Mouse (Mus musculus) adrenal gland, postnatal 25 days (tissue): ENCODE results near the gene Mat1a. TPM values are rescaled to one million over a fixed set of nuclear protein-coding genes. Genes with fewer than 3 reads are reported as not detected.

Source experiments
- DNase-seq: peaks from one replicate; pipeline ENCODE4 v3.0.0; 2021; ENCODE audit warnings: mixed read lengths
- long read RNA-seq: library from polyadenylated mRNA; stranded (forward); transcript quantifications from one replicate; pipeline ENCODE4 v2.0.0, GENCODE M21; 2021
- total RNA-seq: library from RNA; stranded (reverse); gene quantifications from 2 replicates; pipeline ENCODE4 v1.2.3, GENCODE M21; 2021

Mat1a gene
- 14.0 TPM in 1 of 2 replicates, not detected in the other for total RNA-seq
- long read RNA-seq, transcript Mat1a-203 (10 exons, 3,468 nt): minor isoform, 36 of 704 reads
- long read RNA-seq, transcript Mat1a-201 (9 exons, 3,208 nt): major isoform, 293 of 704 reads
- long read RNA-seq, partial matches to known transcripts: 307 of 704 reads
- long read RNA-seq, other reads (novel, unspliced or antisense): 68 of 704 reads

- no peak for DNase-seq
Observed at GRCm38 (mm10) chr14:41104853-41105444, at the start of gene Mat1a. Gene Mat1a (plus strand): TSS chr14:41105035.

DNA sequence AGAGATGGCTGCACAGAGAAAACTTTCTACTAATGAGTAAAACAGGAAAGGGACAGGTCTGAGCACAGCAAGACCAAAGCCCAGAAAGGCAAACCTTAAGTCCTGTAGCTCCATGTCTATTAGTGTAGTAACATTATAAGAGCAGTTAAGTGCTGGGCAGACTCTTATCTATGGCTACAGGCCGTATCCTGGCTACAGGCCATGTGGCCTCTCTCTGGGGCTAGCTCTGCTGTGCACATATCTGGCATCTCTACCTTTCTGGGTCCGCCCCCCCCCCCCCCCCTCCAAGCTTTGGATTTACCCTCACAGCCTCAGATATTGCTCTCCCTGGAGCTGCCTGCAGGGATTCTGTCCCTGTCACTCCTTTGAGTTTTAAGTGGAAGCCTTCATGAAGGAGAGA, 39.7 kb upstream of the Mat1a start:
- no peak for DNase-seq

- DNase-seq: no peak
Observed at GRCm38 (mm10) chr14:41066416-41066815, 38.4 kb upstream of the Mat1a start.

DNA sequence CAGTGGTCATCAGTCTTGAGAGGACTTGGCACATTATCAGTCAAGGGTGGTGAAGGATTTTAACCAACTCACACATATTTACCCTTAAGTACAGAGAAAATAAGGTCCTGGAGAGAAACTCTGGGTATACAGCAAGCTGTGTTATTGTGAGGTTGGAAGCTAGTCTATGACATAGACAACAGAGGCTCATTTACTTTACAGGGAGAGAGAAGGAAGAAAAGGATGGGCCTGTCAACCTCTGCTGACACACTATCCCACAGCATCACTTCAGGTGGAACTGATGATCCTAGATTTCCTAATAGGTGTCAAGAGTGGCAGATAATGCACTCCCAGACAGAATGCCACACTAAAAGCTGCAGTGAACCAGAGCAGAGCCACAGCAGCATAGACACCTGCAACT, 35.7 kb upstream of the Mat1a start, which contains the start of gene Dydc2:
Gene Dydc2, minus strand, starts transcription at position 101 of the 400 bp plus-strand sequence.
- DNase-seq: no peak

GRCm38 (mm10) chr14:41070343-41070742, 34.5 kb upstream of the Mat1a start:
- no peak for DNase-seq

DNA sequence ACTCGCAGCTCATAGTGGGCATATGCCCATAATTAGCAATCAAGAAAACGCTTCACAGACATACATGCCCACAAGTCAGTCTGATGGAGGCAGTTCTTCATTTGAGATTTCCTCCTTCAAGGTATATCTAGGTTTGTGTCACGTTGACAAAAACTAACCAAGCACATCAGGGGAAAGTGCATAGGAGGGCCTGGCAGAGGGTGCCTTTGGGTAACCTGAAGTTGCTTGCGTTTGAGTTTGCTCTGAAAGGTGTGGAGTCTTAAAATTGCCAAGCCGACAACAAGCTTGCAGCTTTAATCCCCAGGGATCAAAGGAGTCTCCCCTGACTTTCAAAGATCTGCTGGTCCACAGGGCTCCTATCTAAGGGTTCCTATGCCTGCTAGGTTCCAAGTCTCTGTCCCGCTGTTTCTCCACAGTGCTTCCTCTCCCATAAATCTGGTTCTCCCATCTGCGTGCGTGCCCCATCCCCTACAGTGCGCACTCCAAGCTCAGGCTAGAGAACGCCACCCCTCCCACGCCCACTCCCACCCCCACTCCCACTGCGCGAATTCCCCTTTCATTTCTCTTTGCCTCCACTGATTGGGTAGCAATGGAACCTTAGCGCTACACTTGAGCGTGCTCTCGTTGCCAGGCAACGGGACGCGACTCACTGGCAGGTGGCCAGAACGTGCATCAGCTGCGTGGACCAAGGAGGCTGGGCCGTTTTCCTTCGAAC, 32.4 kb upstream of the Mat1a start, which contains the start of gene Dydc1:
Gene Dydc1, plus strand, starts transcription at position 683 of the 715 bp plus-strand sequence.
- DNase-seq: peak; percentile 79

DNA sequence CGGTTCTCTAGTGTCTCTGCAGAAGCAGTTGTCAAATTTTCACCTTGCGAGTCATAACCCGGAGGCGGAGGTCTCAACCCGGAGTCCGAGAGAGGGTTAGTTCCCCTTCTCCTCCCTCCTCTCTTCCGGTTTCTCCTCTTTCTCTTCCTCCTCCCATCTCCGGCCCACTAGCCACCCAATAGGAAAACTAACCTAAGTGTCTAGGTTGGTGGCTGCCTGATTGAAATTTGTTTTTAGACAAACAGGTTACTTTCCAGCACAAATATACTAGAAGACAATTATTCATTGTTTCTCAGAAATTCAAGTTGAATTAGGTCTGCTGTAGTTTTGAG, 31.9 kb upstream of the Mat1a start:
- no peak for DNase-seq

DNA sequence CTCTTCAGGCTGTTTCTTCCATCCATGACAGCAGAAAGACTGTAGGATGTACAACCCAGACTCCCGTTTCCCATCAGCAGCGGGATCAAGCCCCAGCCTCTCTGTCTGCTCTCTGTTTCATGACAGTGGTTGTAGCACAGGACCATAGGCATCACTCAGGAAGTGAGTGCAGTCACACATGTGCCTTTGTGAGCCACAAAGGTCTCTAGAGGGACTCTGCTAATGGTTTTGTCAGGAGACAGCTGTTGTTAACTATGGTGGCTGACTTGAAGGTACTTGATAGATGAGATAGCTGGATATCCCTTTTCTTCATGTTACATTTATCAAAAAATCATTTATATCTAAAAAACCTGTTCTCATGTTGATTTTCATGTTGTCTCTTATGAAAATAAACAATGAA, 22.4 kb upstream of the Mat1a start:
- DNase-seq: no peak

DNA sequence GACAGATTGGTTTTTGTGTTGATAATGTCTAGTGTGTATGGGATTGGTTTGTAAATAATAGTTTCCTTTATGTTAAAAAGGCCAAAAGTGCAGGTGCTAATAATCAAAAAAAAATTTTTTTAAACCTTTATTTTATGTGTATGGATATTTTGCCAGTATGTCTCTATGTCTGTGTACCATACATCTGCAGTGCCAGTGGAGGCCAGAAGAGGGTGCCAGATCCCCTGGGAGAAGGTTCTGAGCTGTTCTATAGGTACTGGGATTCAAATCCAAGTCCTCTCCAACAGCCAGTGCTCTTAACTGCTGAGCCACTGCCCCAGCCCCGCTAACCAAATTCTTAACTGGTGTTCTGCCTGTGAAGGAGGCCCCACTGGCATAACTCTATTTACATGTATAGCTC, 17.3 kb upstream of the Mat1a start:
- peak; percentile 38 for DNase-seq

- DNase-seq: peak; percentile 9
Observed at GRCm38 (mm10) chr14:41090777-41091176, 14.1 kb upstream of the Mat1a start.

DNA sequence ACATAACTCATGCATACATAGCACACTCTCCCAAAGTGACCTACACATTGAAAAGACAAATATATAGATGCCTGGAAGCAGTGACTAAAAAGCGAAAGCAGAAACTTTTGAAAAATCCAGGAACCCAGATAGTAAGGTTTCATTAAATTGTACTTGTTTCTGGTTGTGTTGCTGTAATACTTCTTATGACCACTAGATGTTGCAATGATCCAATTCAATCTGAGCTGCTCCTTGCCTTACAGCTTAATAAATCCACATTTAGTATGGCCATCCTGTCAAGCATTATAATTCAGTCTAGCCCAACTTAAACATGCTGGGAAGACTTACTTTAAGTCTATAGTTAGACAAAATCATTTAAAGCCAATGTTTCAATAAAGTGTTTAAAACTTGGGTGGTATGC, 10.7 kb upstream of the Mat1a start:
- DNase-seq: no peak

GRCm38 (mm10) chr14:41096296-41096860, 8.5 kb upstream of the Mat1a start:
- DNase-seq: no peak

- DNase-seq: no peak
Observed at GRCm38 (mm10) chr14:41098726-41099125, 6.1 kb upstream of the Mat1a start.

- DNase-seq: no peak
Observed at GRCm38 (mm10) chr14:41100712-41101111, 4.1 kb upstream of the Mat1a start.

DNA sequence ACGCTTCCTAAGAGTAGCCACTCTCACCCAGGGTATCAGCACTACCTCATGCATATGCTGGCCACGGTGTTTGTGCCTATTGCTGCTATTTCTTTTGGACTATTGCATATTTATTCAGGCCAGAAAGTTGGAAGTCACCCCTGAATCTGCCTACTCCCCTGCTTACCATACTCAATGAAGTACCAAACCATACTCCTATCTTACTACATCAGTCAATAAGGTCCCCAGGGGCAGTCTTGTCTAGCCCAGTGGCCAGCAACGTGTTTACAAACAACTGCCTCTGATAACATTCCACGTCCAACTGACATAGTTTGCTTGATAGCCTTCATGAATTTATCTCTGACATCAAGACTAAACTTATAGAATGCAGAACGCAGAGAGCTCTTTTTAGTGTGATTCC, 3.6 kb upstream of the Mat1a start:
- no peak for DNase-seq

GRCm38 (mm10) chr14:41102269-41102668, 2.6 kb upstream of the Mat1a start:
- DNase-seq: no peak

GRCm38 (mm10) chr14:41111031-41111668, 6.3 kb downstream of the Mat1a start:
- no peak for DNase-seq

DNA sequence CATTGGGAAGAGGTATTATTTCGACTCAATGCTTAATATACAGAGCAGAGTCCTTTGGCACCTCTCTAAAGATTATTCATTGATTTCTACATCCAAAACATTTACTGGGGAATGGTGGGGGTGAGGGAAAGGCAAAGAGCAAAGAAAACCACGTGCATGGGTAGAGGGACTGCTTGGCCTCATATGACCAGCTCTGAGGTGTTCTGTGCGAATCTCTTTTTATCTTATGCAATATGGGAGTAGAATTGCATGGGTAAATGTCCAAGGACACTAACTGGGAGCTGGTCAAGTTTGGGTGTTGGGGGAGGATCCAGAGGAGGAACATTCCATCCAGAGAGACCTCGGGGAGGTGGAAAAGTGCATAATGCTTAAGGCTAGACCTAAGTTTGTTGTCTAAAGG, 8.1 kb downstream of the Mat1a start:
- DNase-seq: no peak

DNA sequence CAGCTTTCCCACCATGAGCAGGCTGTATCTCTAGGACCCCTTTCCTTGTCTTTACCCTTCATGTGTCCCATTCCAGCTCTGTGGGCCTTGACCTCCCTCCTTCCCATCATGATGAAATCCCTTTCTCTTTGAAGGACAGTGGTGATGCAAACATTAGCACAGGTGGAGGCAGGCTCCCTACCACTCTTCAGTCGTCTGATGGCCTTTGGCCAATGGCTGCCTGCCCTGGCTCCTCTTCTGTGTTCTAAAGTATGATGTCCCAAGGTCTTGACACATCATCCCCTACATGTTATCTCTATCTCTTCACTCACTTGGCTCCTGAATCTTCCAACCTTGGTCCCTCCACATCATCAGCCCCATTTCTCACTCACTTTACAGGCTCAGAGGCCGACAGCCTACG, 11.4 kb downstream of the Mat1a start:
- no peak for DNase-seq

GRCm38 (mm10) chr14:41124683-41125082, 19.8 kb downstream of the Mat1a start:
- DNase-seq: no peak

DNA sequence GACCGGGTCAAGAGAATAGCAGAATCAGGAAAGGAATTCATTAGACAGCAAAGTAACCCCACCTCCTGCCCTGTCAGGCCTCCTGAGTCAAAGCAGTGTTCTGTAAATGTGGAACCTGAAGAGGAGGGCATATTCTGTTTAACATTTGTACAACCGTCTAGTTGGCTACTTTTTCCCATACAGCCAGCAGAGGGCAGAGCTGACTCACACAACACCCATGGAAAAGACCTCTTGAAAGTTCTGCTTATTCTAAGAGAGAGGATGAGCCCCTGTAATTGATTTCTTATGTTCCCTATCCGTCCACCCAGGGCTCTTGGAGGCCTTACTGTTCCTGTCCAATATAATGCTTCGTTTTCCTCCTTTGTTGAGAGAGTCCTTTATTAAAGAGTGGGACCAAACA, 23.2 kb downstream of the Mat1a start:
- no peak for DNase-seq

- no peak for DNase-seq
Observed at GRCm38 (mm10) chr14:41131540-41131939, 26.7 kb downstream of the Mat1a start, which contains the start of gene Sftpa1. Gene Sftpa1 (plus strand): TSS chr14:41131782.

- no peak for DNase-seq
Observed at GRCm38 (mm10) chr14:41137006-41137405, 32.2 kb downstream of the Mat1a start.
